Mouse (Mus musculus) heart, postnatal 0 days (tissue): ENCODE data around the gene Epn1. TPM values are rescaled to one million over a fixed set of nuclear protein-coding genes. Genes with fewer than 3 reads are reported as not detected.

ENCODE experiments used
- ATAC-seq: fragments of 200-750 bp; cut with Nextera tagmentation; 2 replicates; pipeline ENCODE4 v1.8.0; 2017; ENCODE audit warnings: low read depth, moderate number of reproducible peaks, moderate library complexity; ENCODE audit not compliant: insufficient read depth
- DNase-seq: peaks from one replicate; pipeline ENCODE4 v3.0.0-alpha.2; 2016; ENCODE audit warnings: low spot score
- H3K27ac ChIP-seq: fragments of 300-500 bp; sonication (generic); 2 replicates; pipeline ENCODE4 v1.5.1; 2014; ENCODE audit warnings: low read depth, mild to moderate bottlenecking
- H3K27me3 ChIP-seq: fragments of 300-500 bp; sonication (generic); 2 replicates; pipeline ENCODE4 v1.6.1; 2014; ENCODE audit warnings: low read length, mixed read lengths; ENCODE audit not compliant: control insufficient read depth, insufficient read depth
- H3K36me3 ChIP-seq: fragments of 300-500 bp; sonication (generic); replicated peaks from 2 replicates; pipeline ENCODE4 v1.6.1; 2014; ENCODE audit warnings: low read length, mixed read lengths; ENCODE audit not compliant: control insufficient read depth, insufficient read depth
- H3K4me1 ChIP-seq: fragments of 300-500 bp; sonication (generic); 2 replicates; pipeline ENCODE4 v1.6.1; 2014; ENCODE audit warnings: antibody characterized with exemption; ENCODE audit not compliant: control insufficient read depth, insufficient read depth
- H3K4me2 ChIP-seq: fragments of 300-500 bp; sonication (generic); 2 replicates; pipeline ENCODE4 v1.6.1; 2014; ENCODE audit warnings: low read depth, mild to moderate bottlenecking, low read length, moderate library complexity
- H3K4me3 ChIP-seq: fragments of 300-500 bp; sonication (generic); 2 replicates; pipeline ENCODE4 v1.5.1; 2014; ENCODE audit warnings: low read depth, low read length
- H3K9ac ChIP-seq: fragments of 300-500 bp; sonication (generic); replicated peaks from 2 replicates; pipeline ENCODE4 v1.6.1; 2014; ENCODE audit warnings: low read depth, low read length, mixed read lengths
- H3K9me3 ChIP-seq: fragments of 300-500 bp; sonication (generic); replicated peaks from 2 replicates; pipeline ENCODE4 v1.6.1; 2016; ENCODE audit warnings: low read length; ENCODE audit not compliant: control insufficient read depth
- CTCF ChIP-seq: IDR thresholded peaks from 2 replicates; pipeline ENCODE4 v1.5.1; 2016; ENCODE audit warnings: antibody characterized with exemption, control low read depth, low read depth
- EP300 ChIP-seq: IDR thresholded peaks from 2 replicates; pipeline ENCODE4 v1.6.1; 2016; ENCODE audit warnings: antibody characterized with exemption, low read depth
- WGBS: fragments of 180-500 bp; shearing (Covaris S2); extraction: QIAGEN DNeasy Blood & Tissue Kit; methylation state at CpG from one replicate; pipeline ENCODE4 v1.1.7; 2014; 5-methylcytosine and 5-hydroxymethylcytosine counted together
- polyA plus RNA-seq: library from polyadenylated mRNA; unstranded; fragments of >200 nt; fragmentation: Nextera tagmentation; extraction: Ambion mirVana; gene quantifications from 2 replicates; pipeline ENCODE4 v1.2.1, GENCODE M21; 2015
- total RNA-seq: library from RNA; depleted of rRNA; stranded (reverse); fragments of >200 nt; gene quantifications from 2 replicates; pipeline ENCODE4 v1.2.3, GENCODE M21; 2014; ENCODE audit warnings: low replicate concordance

The Epn1 gene
- total and polyA plus RNA-seq, 2 experiments from 2014 or later = 56.4 to 208 TPM

DNA sequence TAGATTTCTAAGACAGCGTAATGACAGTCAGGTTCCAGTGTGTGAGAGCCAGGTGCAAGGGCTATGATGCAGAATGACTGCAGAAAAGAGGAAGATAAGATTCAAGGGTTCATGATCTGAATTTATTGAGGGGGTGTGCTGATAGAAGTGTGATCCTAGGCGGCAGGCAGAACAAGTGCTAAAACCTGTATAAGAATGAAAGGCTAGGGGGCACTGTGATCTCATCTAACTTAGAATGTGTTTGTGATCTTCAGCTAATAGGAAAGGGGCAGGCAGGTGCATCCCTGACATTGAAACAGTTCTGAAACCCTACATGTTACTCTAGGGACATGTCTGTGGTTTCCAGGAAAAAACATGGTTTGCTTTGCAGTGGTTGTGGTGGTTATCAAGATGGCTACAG lies 33.9 kb upstream of the Epn1 start:
- TF ChIP-seq EP300 (no peak), CTCF (peak; percentile 2; the same call in 1 of the 2 replicates)
- no peak overlapping the region for H3K4me3 ChIP-seq
- no peak overlapping the region for H3K9ac ChIP-seq
- H3K4me2 ChIP-seq = no peak overlapping the region
- H3K27ac ChIP-seq = no peak overlapping the region
- DNase-seq (no peak), ATAC-seq (no peak)
- peaks cover 6% of the 10 kb centered on the region for H3K4me1 ChIP-seq
- no peaks in the 10 kb centered on the region for H3K36me3 ChIP-seq
- no peaks in the 10 kb centered on the region for H3K27me3 ChIP-seq
- H3K9me3 ChIP-seq = no peaks in the 10 kb centered on the region
- 62% methylated on average over 2 of the region's 2 CpGs for WGBS

DNA sequence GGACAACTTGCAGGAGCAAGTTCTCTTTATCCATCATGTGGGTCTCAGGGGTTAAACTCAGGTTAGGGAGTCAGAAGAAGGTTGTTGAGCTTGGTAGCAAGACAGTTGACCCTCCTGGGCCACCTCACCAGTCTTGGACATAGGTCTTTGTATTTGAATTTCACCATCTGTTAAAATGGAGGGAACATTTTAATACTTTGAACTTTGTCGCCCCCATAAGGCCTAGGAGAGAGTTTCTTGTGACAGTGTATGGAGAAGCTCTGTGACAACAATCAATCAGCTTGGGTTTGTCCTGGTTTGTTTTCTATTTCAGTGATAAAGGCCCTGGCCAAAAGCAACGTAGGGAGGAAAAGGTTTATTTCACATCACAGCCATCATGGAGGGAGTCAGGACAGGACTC lies 32.7 kb upstream of the Epn1 start:
- no peaks in the 10 kb centered on the region for H3K36me3 ChIP-seq
- DNase-seq = peak; percentile 65
- WGBS = 14% methylated on average over 2 of the region's 2 CpGs
- no peak overlapping the region for H3K27ac ChIP-seq
- no peak overlapping the region for H3K4me2 ChIP-seq
- no peak overlapping the region for H3K4me3 ChIP-seq
- H3K9ac ChIP-seq = no peak overlapping the region
- 0 out of 2 replicates have a peak, but pooled peaks cover 3% of the 10 kb centered on the region for H3K27me3 ChIP-seq
- H3K4me1 ChIP-seq = peaks cover 8% of the 10 kb centered on the region
- TF ChIP-seq CTCF = peak; percentile 56
- TF ChIP-seq EP300 = no peak
- no peak for ATAC-seq
- H3K9me3 ChIP-seq = no peaks in the 10 kb centered on the region

DNA sequence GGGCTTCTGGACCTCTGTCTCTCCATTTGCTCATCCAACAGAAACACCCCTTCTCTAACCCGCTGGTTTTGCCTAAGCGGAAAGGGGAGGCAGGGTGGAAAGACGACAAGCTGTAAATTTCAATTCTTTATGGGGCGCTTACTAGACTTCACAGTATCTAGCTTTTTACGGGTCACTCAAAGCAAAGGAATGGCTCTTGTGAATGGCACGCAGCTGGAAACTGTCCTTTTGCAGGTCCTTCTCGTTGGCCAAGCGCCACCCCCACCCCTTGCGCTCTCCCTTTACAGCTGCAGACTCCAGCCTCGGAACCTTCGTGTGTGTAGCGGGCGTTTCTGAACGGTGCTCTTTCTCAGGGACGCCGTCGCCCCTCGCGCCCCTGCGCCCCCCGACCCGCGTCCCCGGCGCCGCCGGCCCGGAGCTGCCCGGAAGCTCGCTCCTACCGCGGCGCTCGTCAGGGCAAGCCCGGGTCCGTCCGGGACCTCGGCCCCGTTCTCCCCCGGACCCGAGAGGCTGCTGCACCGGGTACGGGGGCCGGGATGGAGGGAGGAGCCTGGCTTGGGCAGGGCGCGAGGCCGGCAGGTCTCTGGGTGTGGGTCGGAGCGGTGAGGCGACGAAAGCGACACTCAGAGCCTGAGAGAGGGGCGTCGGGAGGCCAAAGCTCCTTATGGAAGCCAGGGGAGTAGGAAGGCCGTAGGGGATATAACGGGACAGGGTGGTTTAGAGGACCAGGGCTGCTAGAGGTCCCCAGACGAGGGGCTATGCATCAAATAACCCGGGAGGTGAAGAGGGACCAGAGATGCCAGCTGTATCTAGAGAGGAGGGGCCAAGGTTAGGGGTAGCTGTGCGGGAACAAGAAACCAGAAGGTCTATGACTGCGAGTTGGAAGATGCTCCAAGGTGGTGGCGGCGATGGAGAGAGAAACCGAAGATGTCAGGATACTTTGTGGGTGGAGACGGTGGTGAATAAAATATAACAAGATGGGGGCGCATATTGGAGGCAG lies 28.5 kb upstream of the Epn1 start, which contains the start of gene Zfp580:
TSS of gene Zfp580 (plus strand) at position 346 of the 1,000 bp plus-strand sequence.
- H3K9ac ChIP-seq = peak within 1 kb of the TSS; percentile 85
- H3K4me1 ChIP-seq = peaks cover 15% of the 10 kb centered on the region
- peaks cover 45% of the 10 kb centered on the region for H3K27me3 ChIP-seq
- H3K36me3 ChIP-seq = no peaks in the 10 kb centered on the region
- peak within 1 kb of the TSS; percentile 92 for H3K4me2 ChIP-seq
- peak within 1 kb of the TSS; percentile 74 for H3K27ac ChIP-seq
- no peaks in the 10 kb centered on the region for H3K9me3 ChIP-seq
- ATAC-seq (peak; percentile 87), DNase-seq (peak; percentile 54)
- TF ChIP-seq CTCF (no peak), EP300 (no peak)
- WGBS = 2% methylated on average over 65 of the region's 65 CpGs
- peak within 1 kb of the TSS; percentile 67 for H3K4me3 ChIP-seq

DNA sequence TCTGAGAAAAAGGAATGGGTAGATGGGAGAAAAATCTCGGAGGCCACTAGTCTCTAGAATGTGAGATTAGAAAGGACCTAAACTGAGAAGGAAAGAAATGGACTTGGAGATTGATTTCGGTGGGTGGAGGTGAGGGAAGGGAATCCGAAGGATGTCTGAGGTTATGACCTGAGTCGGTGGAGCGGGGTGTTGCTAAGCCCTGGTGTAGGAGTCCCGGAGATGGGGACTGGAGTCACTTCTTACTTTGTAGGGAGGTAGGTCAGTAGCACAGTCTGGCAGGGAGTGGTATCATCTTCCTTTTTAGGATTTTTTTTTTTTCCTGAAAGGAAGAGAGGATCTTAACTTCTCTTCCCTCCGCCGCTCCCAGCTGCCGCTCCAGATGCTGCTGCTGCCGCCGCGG lies 27.6 kb upstream of the Epn1 start:
- ATAC-seq = no peak
- H3K4me1 ChIP-seq = peaks cover 15% of the 10 kb centered on the region
- peaks cover 54% of the 10 kb centered on the region for H3K27me3 ChIP-seq
- no peaks in the 10 kb centered on the region for H3K9me3 ChIP-seq
- TF ChIP-seq CTCF (no peak), EP300 (no peak)
- peak overlapping the region; percentile 92 for H3K4me2 ChIP-seq
- H3K27ac ChIP-seq = no peak overlapping the region
- peak overlapping the region; percentile 36 for H3K9ac ChIP-seq
- no peaks in the 10 kb centered on the region for H3K36me3 ChIP-seq
- peak overlapping the region; percentile 67 for H3K4me3 ChIP-seq
- no peak for DNase-seq
- WGBS = 5% methylated on average over 9 of the region's 12 CpGs

DNA sequence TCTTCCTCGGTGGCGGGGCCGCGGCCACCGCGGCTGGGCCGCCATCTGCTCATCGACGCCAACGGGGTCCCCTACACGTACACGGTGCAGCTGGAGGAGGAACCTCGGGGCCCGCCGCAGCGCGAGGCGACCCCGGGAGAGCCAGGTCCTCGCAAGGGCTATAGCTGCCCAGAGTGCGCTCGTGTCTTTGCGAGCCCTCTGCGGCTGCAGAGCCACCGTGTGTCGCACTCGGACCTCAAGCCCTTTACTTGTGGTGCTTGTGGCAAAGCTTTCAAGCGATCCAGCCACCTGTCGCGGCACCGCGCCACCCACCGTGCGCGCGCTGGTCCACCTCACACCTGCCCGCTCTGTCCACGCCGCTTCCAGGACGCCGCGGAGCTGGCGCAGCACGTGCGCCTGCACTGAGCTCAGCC lies 27.1 kb upstream of the Epn1 start:
- Histone ChIP-seq H3K36me3 (no peaks in the 10 kb centered on the region), H3K4me2 (peak overlapping the region; percentile 92), H3K9ac (peak overlapping the region; percentile 36), H3K4me3 (peak overlapping the region; percentile 67), H3K27ac (no peak overlapping the region), H3K9me3 (no peaks in the 10 kb centered on the region), H3K4me1 (peaks cover 15% of the 10 kb centered on the region), H3K27me3 (peaks cover 59% of the 10 kb centered on the region)
- ATAC-seq = no peak
- WGBS = 8% methylated on average over 41 of the region's 45 CpGs
- no peak for DNase-seq
- no peak for TF ChIP-seq CTCF
- TF ChIP-seq EP300 = no peak
